Mouse (Mus musculus) bone marrow, adult 2 months (tissue): ENCODE measurements around the gene Wdhd1.

Experiments used
- CTCF ChIP-seq: fragments of 200-500 bp; IDR thresholded peaks from 2 replicates; pipeline ENCODE4 v1.5.1; 2011; ENCODE audit warnings: low read length, control low read depth; ENCODE audit not compliant: control insufficient read depth, insufficient read depth
- POLR2A ChIP-seq: fragments of 200-500 bp; IDR thresholded peaks from 2 replicates; pipeline ENCODE4 v1.6.1; 2011; ENCODE audit warnings: low read depth, mild to moderate bottlenecking, control low read depth, low read length, borderline replicate concordance; ENCODE audit not compliant: control insufficient read depth

DNA sequence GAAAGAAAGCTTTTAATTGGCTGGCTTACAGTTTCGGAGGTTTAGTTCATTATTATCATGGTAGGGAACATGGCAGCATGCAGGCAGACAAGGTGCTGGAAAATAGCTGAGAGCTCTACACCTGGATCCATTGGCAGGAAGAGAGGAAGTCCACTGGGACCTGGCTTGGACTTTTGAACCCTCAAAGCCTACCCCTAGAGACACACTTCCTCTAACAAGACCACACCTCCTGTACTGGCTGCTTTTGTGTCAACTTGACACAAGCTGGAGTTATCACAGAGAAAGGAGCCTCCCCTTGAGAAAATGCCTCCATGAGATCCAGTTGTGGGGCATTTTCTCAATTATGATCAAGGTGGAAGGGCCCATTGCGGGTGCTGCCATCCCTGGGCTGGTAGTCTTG, 8.6 kb upstream of the Wdhd1 start:
- no peak for TF ChIP-seq CTCF
- TF ChIP-seq POLR2A = no peak
